Mouse (Mus musculus) hindlimb bud, embryonic 11.5 days (tissue): ENCODE data around the gene Fbxo21.

Experiments used
- DNase-seq: peaks from one replicate; pipeline ENCODE4 v3.0.0-alpha.2; 2012; ENCODE audit warnings: low read depth, low spot score; ENCODE audit errors: extremely low spot score

The Fbxo21 gene

GRCm38 (mm10) chr5:118042599-118042998 lies 66.1 kb downstream of the Fbxo21 start:
- DNase-seq: no peak

- DNase-seq: no peak
Measured at GRCm38 (mm10) chr5:118043761-118044160, 67.2 kb downstream of the Fbxo21 start.

DNA sequence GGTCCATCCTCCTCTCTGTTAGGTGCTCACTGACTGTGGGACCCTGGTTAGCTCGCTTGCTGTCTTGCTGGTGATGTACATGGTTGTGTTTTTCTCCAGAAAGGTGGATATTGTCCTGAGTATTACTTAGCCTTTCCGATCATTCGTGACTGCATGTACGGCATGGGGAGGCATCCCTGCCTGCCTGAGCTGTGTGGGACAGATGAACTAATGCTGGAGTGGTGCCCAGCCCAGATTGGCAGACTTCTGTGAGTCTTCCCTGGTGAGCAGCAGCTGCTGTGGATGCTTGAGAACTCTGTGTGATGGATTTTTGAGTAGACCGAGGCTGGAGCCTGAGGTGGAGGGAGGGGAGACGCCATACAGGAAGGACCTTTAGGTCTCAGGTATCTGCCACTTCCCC lies 68.4 kb downstream of the Fbxo21 start:
- no peak for DNase-seq

DNA sequence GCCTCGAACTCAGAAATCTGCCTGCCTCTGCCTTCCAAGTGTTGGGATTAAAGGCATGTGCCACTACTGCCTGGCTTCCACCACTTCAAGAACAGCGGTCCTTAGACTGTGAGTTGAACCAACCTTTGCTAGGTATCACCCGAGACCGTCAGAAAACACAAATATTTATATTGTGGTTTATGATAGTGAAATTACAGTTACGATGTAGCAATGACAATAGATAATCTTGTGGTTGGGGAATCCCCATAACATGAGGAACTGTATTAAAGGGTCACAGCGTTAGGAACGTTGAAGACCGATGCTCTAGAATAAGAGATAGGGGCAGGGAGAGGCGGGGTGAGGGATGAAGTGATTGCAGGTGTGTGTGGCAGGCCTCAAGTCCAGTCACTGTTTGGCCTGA lies 68.9 kb downstream of the Fbxo21 start:
- no peak for DNase-seq

- no peak for DNase-seq
Measured at GRCm38 (mm10) chr5:118047091-118047757, 70.7 kb downstream of the Fbxo21 start.

DNA sequence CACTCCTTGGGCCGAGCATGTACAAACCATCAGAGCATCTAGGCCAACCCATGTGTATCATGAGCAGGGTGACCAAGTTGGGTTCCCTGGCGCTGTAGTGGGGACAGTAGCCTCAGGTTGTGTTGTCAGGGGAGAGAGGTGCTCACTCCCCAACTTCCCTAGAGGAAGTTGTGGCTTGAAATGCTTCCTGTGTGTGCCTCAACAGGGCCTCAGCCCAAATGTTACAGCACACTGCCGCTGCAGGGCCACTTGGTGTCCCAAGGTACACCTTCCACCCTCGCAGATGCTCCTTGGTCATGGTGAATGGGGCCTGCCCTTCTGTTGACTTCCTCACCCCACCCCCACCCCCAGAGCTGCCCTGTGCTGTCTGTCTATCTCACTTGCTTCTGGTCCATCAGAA lies 71.9 kb downstream of the Fbxo21 start:
- no peak for DNase-seq

- no peak for DNase-seq
Measured at GRCm38 (mm10) chr5:118048928-118049327, 72.4 kb downstream of the Fbxo21 start.

- no peak for DNase-seq
Measured at GRCm38 (mm10) chr5:118050743-118051142, 74.2 kb downstream of the Fbxo21 start.

DNA sequence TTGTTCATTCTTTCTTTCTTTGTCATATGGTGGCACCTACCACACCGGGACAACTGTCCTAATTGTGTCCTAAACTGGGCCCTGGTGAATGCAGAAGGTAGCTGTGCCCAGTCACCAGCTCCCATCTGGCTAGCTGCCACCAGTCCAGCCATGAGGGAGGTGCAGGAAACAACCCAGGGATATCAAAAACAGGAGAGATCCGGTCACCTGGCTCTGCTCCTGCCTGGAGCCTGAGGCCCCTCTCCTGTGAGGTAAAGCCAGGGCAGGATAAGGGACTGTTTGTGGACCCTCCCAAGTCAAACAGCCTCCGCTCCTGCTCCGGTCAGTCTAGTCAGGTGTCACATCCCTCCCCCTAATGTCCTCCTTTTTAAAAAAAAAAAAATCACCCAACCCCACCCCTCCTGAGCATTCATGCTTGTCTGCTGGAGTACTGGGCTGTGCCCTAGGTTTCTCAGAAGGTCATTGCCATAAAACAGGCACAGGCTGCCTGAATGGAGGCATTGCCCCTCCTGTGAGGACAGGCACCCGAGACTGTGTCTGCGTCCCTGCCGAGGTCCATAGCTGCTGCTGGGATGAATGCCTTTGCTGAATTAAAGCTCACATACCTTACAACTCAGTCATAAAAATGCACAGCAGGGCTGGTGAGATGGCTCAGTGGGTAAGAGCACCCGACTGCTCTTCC lies 75.6 kb downstream of the Fbxo21 start:
- DNase-seq: no peak

- DNase-seq: no peak
Measured at GRCm38 (mm10) chr5:118053205-118053604, 76.7 kb downstream of the Fbxo21 start.

GRCm38 (mm10) chr5:118057508-118058111 lies 81.1 kb downstream of the Fbxo21 start:
- no peak for DNase-seq

- DNase-seq: no peak
Measured at GRCm38 (mm10) chr5:118058858-118059257, 82.3 kb downstream of the Fbxo21 start.

GRCm38 (mm10) chr5:118059646-118060045 lies 83.1 kb downstream of the Fbxo21 start:
- DNase-seq: no peak
